Mouse (Mus musculus): Measurements from ENCODE around the gene Hoxa7. TPM values are rescaled to one million over a fixed set of nuclear protein-coding genes. Genes with fewer than 3 reads are reported as not detected.

The Hoxa7 gene
- polyA plus RNA-seq, 1 experiment from 2014 or later: 0.59 TPM

DNA sequence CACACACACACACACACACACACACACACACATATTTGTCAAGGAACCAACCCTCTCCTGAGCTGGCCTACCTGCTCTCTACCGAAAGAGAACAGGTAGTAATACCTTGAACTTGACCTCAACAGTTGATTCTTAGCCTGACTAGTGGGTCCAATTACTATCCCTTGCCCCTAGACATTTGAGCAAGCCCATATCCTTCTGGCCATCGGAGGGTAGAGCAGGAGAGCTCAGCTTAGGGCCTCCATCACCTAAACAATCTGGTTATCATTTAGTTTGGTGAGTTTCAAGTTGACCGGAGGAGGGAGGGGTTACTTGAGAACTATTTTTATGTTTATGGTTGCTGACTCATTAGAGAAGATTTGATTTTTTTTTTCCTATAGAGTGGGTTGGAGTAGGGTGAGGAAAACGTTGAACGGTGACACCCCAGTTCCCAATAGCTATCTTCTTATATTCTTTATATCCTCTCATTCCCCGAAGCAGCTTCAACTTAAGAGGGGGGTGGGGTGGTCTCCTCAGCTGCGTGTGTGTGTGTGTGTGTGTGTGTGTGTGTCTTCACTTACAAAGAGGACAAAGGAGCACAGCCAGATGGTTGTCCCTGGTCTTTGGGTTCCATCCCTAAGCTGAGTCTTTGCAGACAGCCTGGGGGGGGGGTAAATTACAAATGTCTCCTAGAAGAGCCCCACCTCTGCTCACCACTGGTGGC is 29.7 kb upstream of the Hoxa7 start:
- Histone ChIP-seq H3K36me3 (no peaks in the 10 kb centered on the region), H3K27ac (replicated peaks) (no peak overlapping the region), H3K4me2 (no peak overlapping the region), H3K4me3 (no peak overlapping the region), H3K9me3 (no peaks in the 10 kb centered on the region), H3K9ac (no peak overlapping the region), H3K4me1 (peaks cover 6% of the 10 kb centered on the region), H3K27me3 (replicated peaks) (peaks cover 98% of the 10 kb centered on the region)
- ATAC-seq (ENCODE audit: extremely low read depth, insufficient number of reproducible peaks, low FRiP score, low TSS enrichment): no peak
- 10% methylated on average over 7 of the region's 7 CpGs for WGBS

DNA sequence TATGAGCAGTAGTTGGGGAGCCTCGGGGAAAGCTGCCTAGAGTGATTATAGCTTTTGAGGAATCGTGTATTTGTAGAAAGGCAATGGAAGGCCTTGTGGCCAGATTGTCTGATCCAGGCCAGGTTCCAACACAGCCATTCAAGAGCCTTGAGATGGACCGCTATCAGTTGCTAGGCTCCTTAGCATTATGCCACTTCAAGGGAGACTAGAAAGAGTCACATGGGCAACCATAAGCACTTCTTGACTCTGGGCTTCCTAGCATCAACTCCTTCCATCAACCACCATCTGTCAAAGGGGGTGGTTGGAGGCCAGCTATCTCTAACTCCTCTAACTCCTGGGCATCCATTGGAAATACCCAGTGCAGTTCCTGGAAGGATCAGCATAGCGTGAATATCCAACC is 28.2 kb upstream of the Hoxa7 start:
- Histone ChIP-seq H3K9me3 (no peaks in the 10 kb centered on the region), H3K27me3 (replicated peaks) (peaks cover 99% of the 10 kb centered on the region), H3K4me2 (no peak overlapping the region), H3K4me1 (peaks cover 11% of the 10 kb centered on the region), H3K36me3 (no peaks in the 10 kb centered on the region), H3K4me3 (no peak overlapping the region), H3K27ac (replicated peaks) (no peak overlapping the region), H3K9ac (no peak overlapping the region)
- no peak for ATAC-seq (ENCODE audit: extremely low read depth, insufficient number of reproducible peaks, low FRiP score, low TSS enrichment)
- WGBS: 2% methylated on average over 4 of the region's 4 CpGs

DNA sequence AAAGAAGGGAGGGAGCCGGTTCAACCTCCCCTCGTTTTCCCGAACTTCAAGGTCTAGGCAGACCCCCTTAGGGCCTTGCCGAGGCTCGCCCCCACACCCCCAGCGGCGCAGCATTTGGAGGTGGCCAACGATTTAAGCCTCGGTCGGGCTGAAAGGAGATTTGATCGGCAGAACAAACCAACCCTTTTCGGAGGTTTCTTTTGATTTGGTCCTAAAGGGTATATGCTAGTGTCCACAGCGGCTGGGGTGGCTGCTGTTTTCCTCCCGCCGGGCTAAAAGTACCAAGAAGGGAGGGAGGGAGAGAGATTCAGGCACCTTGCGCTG is 27.7 kb upstream of the Hoxa7 start:
- H3K9me3 ChIP-seq: no peaks in the 10 kb centered on the region
- no peaks in the 10 kb centered on the region for H3K36me3 ChIP-seq
- H3K4me3 ChIP-seq: 0 out of 2 replicates have a peak overlapping the region, but pooled peaks have one; percentile 1
- peak overlapping the region; percentile 2; the same call in 1 of the 2 replicates for H3K4me2 ChIP-seq
- peaks cover 12% of the 10 kb centered on the region for H3K4me1 ChIP-seq
- WGBS: under 1% methylated on average over 16 of the region's 16 CpGs
- no peak overlapping the region for H3K27ac ChIP-seq (replicated peaks)
- no peak for ATAC-seq (ENCODE audit: extremely low read depth, insufficient number of reproducible peaks, low FRiP score, low TSS enrichment)
- H3K9ac ChIP-seq: no peak overlapping the region
- H3K27me3 ChIP-seq (replicated peaks): peaks cover 99% of the 10 kb centered on the region

DNA sequence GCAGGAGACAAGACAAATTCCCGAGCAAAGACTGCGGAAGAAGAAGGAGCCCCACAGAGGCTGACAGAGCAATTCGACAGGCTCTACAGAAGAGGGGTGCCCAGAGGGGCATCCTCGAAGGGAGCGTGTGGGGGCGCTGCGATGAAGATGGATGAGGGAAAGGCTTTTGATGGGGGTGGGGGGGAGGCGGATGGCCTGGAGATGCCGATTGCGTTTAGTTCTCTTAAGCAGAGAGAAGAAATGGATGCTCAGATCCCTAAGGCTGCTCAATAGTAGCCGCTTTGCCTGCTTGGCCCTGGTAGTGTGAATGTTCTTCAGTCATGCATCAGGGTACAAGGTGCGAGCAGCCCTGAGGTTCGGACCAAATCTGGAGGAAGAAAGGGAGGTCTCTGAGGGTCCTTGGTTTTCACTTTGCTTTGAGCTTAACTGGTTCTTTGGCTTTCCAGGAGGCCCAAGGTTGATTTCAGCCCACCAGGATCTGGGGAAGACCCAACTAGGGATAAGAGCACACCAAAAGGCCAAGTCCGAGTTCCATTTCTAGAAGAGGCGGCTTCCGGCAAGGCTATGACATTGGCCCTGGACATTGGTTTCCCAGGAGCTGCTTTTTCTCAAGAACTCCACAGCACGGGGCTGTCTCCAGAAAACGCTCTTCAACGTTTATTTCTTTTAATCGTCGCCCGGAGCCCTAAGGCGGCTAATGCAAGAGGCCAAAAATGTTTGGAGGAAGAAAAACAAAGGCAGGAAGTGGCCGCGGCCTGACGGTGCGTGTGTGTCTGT is 27.2 kb upstream of the Hoxa7 start:
- no peak for ATAC-seq (ENCODE audit: extremely low read depth, insufficient number of reproducible peaks, low FRiP score, low TSS enrichment)
- Histone ChIP-seq H3K4me3 (0 out of 2 replicates have a peak overlapping the region, but pooled peaks have one; percentile 1), H3K9ac (no peak overlapping the region), H3K9me3 (no peaks in the 10 kb centered on the region), H3K27ac (replicated peaks) (no peak overlapping the region), H3K27me3 (replicated peaks) (peaks cover 99% of the 10 kb centered on the region), H3K36me3 (no peaks in the 10 kb centered on the region), H3K4me2 (peak overlapping the region; percentile 2; the same call in 1 of the 2 replicates), H3K4me1 (peaks cover 12% of the 10 kb centered on the region)
- WGBS: 1% methylated on average over 27 of the region's 27 CpGs

DNA sequence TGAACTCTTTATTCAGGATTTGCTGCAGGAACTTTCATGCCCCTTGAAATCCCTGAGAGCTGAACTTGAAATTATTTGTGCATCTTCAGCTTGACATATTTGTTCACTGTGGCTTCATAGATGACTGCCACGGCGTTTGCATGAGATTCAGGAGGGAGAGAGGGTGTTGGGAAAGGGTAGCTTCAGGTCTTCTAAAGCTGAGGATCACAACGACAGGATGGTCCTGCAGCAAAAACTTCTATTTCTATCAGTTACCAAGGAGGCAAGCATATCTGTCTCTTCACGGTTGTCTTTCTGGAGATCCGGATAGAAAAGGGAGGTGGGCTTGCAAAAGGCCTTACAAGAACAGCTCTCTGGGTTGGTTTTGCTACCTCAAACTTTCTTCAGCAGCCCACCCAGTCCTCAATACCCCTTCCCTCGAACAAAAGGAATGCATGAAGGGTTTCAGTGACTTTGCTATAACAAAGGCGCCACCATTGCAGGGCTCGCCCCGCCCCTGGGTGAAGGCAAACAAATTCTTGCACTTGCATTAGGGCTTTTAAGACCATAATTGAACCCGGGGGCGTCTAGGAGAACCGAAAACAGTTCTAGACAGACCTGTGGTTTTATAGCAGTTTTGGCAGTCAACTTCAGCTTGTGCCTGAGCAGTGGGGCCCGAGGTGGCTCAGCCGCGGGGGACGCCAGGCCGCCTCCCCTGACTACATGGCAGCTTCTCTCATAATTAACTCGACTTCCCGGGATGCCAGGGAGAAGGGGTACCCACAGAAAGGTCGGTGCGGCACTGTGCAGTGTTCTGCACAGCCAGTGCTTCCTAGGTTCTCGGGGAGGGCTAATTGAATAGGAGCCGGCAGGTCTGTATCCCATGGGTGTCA is 26.3 kb upstream of the Hoxa7 start:
- H3K9me3 ChIP-seq: no peaks in the 10 kb centered on the region
- H3K36me3 ChIP-seq: no peaks in the 10 kb centered on the region
- no peak for ATAC-seq (ENCODE audit: extremely low read depth, insufficient number of reproducible peaks, low FRiP score, low TSS enrichment)
- H3K4me3 ChIP-seq: no peak overlapping the region
- no peak overlapping the region for H3K4me2 ChIP-seq
- H3K27me3 ChIP-seq (replicated peaks): peaks cover 99% of the 10 kb centered on the region
- peaks cover 6% of the 10 kb centered on the region; the same call in 1 of the 2 replicates for H3K4me1 ChIP-seq
- H3K27ac ChIP-seq (replicated peaks): no peak overlapping the region
- no peak overlapping the region for H3K9ac ChIP-seq
- WGBS: under 1% methylated on average over 23 of the region's 23 CpGs

- Histone ChIP-seq H3K27me3 (replicated peaks) (peaks cover 99% of the 10 kb centered on the region), H3K9me3 (no peaks in the 10 kb centered on the region), H3K4me2 (no peak overlapping the region), H3K36me3 (no peaks in the 10 kb centered on the region), H3K27ac (replicated peaks) (no peak overlapping the region), H3K4me3 (no peak overlapping the region), H3K4me1 (peaks cover 6% of the 10 kb centered on the region; the same call in 1 of the 2 replicates), H3K9ac (no peak overlapping the region)
- ATAC-seq (ENCODE audit: extremely low read depth, insufficient number of reproducible peaks, low FRiP score, low TSS enrichment): no peak
- 6% methylated on average over 3 of the region's 3 CpGs for WGBS
Measured at GRCm38 (mm10) chr6:52246916-52247315, 25.3 kb upstream of the Hoxa7 start.

GRCm38 (mm10) chr6:52246403-52246803 is 24.7 kb upstream of the Hoxa7 start:
- ATAC-seq (ENCODE audit: extremely low read depth, insufficient number of reproducible peaks, low FRiP score, low TSS enrichment): no peak
- H3K9me3 ChIP-seq: no peaks in the 10 kb centered on the region
- peaks cover 6% of the 10 kb centered on the region; the same call in 1 of the 2 replicates for H3K4me1 ChIP-seq
- peak overlapping the region; percentile 2; the same call in 1 of the 2 replicates for H3K4me3 ChIP-seq
- H3K27me3 ChIP-seq (replicated peaks): peaks cover 99% of the 10 kb centered on the region
- H3K27ac ChIP-seq (replicated peaks): no peak overlapping the region
- H3K4me2 ChIP-seq: no peak overlapping the region
- no peak overlapping the region for H3K9ac ChIP-seq
- H3K36me3 ChIP-seq: no peaks in the 10 kb centered on the region
- under 1% methylated on average over 26 of the region's 26 CpGs for WGBS

DNA sequence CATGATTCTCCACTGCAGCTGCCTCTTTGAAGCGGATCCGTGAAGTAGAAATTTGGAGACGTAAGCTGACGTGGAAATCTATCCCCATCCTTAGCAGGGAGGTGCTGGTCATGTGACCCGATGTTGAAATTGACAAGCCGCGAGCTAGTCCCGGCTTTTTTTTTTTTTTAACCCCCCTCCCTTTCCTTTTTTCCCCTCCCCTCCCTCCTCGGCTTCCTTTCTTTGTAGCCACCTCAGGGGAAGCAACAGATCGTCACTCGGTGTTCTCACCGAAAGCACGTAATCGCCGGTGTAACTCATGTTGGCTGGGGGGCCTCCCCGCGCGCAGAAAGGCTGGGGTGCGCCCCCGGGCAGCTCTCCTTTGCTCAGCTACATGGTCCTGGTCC is 24.1 kb upstream of the Hoxa7 start, which contains the start of gene Hoxa11:
TSS of gene Hoxa11 (minus strand) at position 54 of the 386 bp plus-strand sequence.
- no peak within 1 kb of the TSS for H3K27ac ChIP-seq (replicated peaks)
- ATAC-seq (ENCODE audit: extremely low read depth, insufficient number of reproducible peaks, low FRiP score, low TSS enrichment): no peak

DNA sequence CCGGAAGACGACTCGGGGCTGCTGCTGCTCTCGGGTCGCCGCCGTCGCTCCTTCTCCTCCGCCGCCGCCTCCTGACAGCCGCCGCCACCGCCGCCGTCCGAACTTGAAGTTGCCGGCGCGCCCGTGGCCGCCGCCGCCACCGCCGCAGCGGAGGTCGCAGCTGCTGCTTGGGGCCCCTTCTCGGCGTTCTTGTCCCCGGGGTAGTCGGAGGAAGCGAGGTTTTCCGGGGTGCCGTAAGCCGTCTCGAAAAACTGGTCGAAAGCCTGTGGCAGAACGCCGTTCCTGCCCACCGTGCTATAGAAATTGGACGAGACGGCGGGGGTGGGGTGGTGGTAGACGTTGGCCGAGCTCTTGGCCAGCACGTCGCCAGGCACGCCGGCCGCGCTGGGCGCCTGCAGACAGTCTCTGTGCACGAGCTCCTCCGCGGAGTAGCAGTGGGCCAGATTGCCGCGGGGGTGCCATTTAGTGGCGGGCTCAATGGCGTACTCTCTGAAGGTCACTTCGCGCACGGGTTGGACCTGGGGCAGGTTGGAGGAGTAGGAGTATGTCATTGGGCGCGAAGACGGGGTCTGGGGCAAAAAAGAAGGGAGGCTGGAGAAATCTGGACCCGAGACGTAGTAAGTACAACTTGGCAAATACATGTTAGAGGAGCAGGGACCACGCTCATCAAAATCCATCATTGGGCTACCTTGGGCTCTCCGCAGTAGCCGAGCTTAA is 23.5 kb upstream of the Hoxa7 start:
- no peak overlapping the region for H3K27ac ChIP-seq (replicated peaks)
- peak overlapping the region; percentile 32 for H3K4me3 ChIP-seq
- no peak overlapping the region for H3K9ac ChIP-seq
- H3K36me3 ChIP-seq: no peaks in the 10 kb centered on the region
- no peaks in the 10 kb centered on the region for H3K9me3 ChIP-seq
- ATAC-seq (ENCODE audit: extremely low read depth, insufficient number of reproducible peaks, low FRiP score, low TSS enrichment): no peak
- peaks cover 11% of the 10 kb centered on the region; the same call in 1 of the 2 replicates for H3K4me1 ChIP-seq
- H3K27me3 ChIP-seq (replicated peaks): peaks cover 100% of the 10 kb centered on the region
- peak overlapping the region; percentile 37 for H3K4me2 ChIP-seq
- WGBS: under 1% methylated on average over 71 of the region's 71 CpGs

More for the DNA sequence above, 24.1 kb upstream of the Hoxa7 start, which contains the start of gene Hoxa11:
- no peaks in the 10 kb centered on the region for H3K9me3 ChIP-seq
- H3K4me2 ChIP-seq: peak within 1 kb of the TSS; percentile 37
- H3K4me3 ChIP-seq: peak within 1 kb of the TSS; percentile 32
- no peak within 1 kb of the TSS for H3K9ac ChIP-seq
- 2% methylated on average over 20 of the region's 20 CpGs for WGBS
- H3K4me1 ChIP-seq: peaks cover 6% of the 10 kb centered on the region; the same call in 1 of the 2 replicates
- peaks cover 99% of the 10 kb centered on the region for H3K27me3 ChIP-seq (replicated peaks)
- H3K36me3 ChIP-seq: no peaks in the 10 kb centered on the region

- no peaks in the 10 kb centered on the region for H3K36me3 ChIP-seq
- H3K4me1 ChIP-seq: peaks cover 13% of the 10 kb centered on the region; the same call in 1 of the 2 replicates
- 2% methylated on average over 23 of the region's 23 CpGs for WGBS
- no peak overlapping the region for H3K9ac ChIP-seq
- peak overlapping the region; percentile 37; the same call in 1 of the 2 replicates for H3K4me2 ChIP-seq
- H3K9me3 ChIP-seq: no peaks in the 10 kb centered on the region
- H3K4me3 ChIP-seq: peak overlapping the region; percentile 32
- no peak overlapping the region for H3K27ac ChIP-seq (replicated peaks)
- no peak for ATAC-seq (ENCODE audit: extremely low read depth, insufficient number of reproducible peaks, low FRiP score, low TSS enrichment)
- peaks cover 100% of the 10 kb centered on the region for H3K27me3 ChIP-seq (replicated peaks)
Measured at GRCm38 (mm10) chr6:52244471-52245039, 22.9 kb upstream of the Hoxa7 start.

Data from heart, embryonic 13.5 days (tissue).